Mouse (Mus musculus) lung, embryonic 16.5 days (tissue): ENCODE data around the gene Pla2g12a. TPM values are rescaled to one million over a fixed set of nuclear protein-coding genes. Genes with fewer than 3 reads are reported as not detected.

Source experiments
- ATAC-seq: fragments of 200-750 bp; cut with Nextera tagmentation; 2 replicates; pipeline ENCODE4 v1.8.0; 2017; ENCODE audit warnings: low read depth, mild to moderate bottlenecking, moderate library complexity
- H3K27ac ChIP-seq: fragments of 300-500 bp; sonication (generic); 2 replicates; pipeline ENCODE4 v1.5.1; 2014; ENCODE audit warnings: mild to moderate bottlenecking, control low read depth, low read length
- H3K27me3 ChIP-seq: fragments of 300-500 bp; sonication (generic); 2 replicates; pipeline ENCODE4 v1.6.1; 2014; ENCODE audit warnings: low read depth, low read length, mixed read lengths; ENCODE audit not compliant: control insufficient read depth, insufficient read depth
- H3K36me3 ChIP-seq: fragments of 300-500 bp; sonication (generic); 2 replicates; pipeline ENCODE4 v1.6.1; 2014; ENCODE audit warnings: low read length; ENCODE audit not compliant: control insufficient read depth, insufficient read depth
- H3K4me1 ChIP-seq: fragments of 300-500 bp; sonication (generic); replicated peaks from 2 replicates; pipeline ENCODE4 v1.6.1; 2014; ENCODE audit warnings: low read length, mixed read lengths; ENCODE audit not compliant: control insufficient read depth, insufficient read depth
- H3K4me2 ChIP-seq: fragments of 300-500 bp; sonication (generic); 2 replicates; pipeline ENCODE4 v1.6.1; 2014; ENCODE audit warnings: low read depth, low read length, control low read depth
- H3K4me3 ChIP-seq: fragments of 300-500 bp; sonication (generic); 2 replicates; pipeline ENCODE4 v1.5.1; 2014; ENCODE audit warnings: mild to moderate bottlenecking, low read length, control low read depth
- H3K9ac ChIP-seq: fragments of 300-500 bp; sonication (generic); 2 replicates; pipeline ENCODE4 v1.6.1; 2014; ENCODE audit warnings: low read length, control low read depth
- H3K9me3 ChIP-seq: fragments of 300-500 bp; sonication (generic); 2 replicates; pipeline ENCODE4 v1.6.1; 2016; ENCODE audit warnings: low read length; ENCODE audit not compliant: control insufficient read depth
- WGBS: fragments of 180-500 bp; shearing (Covaris S2); extraction: QIAGEN DNeasy Blood & Tissue Kit; methylation state at CpG from one replicate; pipeline ENCODE4 v1.1.7; 2014; 5-methylcytosine and 5-hydroxymethylcytosine counted together
- polyA plus RNA-seq: library from polyadenylated mRNA; unstranded; fragments of >200 nt; fragmentation: Nextera tagmentation; extraction: Ambion mirVana; gene quantifications from 2 replicates; pipeline ENCODE4 v1.2.1, GENCODE M21; 2015

The Pla2g12a gene
- polyA plus RNA-seq, 1 experiment from 2014 or later = 38.5 TPM

DNA sequence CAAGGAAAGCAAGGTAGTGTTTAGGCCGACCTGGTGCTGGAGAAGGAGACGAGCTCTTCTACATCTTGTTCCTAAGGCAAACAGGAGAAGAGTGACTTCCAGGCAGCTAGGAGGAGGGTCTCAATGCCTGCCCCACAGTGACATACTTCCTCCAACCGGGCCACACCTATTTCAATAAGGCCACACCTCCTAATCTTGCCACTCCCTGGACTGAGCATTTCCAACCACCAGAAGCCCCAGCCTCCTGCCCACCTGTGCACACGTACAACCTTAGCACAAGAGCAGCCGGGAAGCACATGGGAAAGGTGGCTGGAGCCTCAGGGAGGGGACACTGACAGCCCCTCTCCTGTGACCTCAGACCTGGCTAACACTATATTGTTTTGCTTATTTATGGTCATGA is 13.6 kb downstream of the Pla2g12a start:
- H3K27me3 ChIP-seq = no peaks in the 10 kb centered on the region
- H3K36me3 ChIP-seq = no peaks in the 10 kb centered on the region
- WGBS = 70% methylated on average over 5 of the region's 5 CpGs
- H3K27ac ChIP-seq = no peak overlapping the region
- H3K4me3 ChIP-seq = no peak overlapping the region
- no peak for ATAC-seq
- H3K9ac ChIP-seq = no peak overlapping the region
- H3K4me1 ChIP-seq = no peaks in the 10 kb centered on the region
- H3K4me2 ChIP-seq = no peak overlapping the region
- H3K9me3 ChIP-seq = no peaks in the 10 kb centered on the region

DNA sequence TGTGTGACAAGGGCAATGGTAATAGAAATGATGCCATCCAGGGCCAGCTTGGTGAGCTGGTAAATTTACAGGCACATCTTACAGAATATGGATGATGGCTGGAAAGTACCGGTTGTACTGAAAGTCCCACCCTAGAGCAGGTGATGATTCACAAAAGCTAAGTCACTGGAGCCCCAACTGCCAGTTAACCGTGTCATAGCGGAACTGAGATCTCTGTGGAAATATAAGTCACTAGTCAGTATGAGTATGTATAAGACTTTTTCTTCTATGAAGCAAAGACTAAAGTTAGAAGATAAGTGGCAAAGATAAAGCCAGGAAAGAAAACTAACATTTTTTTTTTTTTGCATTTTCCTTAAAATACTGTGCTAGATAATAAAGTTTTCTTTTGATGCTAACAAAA is 14.7 kb downstream of the Pla2g12a start:
- H3K4me1 ChIP-seq = no peaks in the 10 kb centered on the region
- H3K4me2 ChIP-seq = no peak overlapping the region
- H3K27ac ChIP-seq = no peak overlapping the region
- no peak for ATAC-seq
- H3K4me3 ChIP-seq = no peak overlapping the region
- H3K36me3 ChIP-seq = no peaks in the 10 kb centered on the region
- 95% methylated on average over 3 of the region's 3 CpGs for WGBS
- no peaks in the 10 kb centered on the region for H3K27me3 ChIP-seq
- no peaks in the 10 kb centered on the region for H3K9me3 ChIP-seq
- H3K9ac ChIP-seq = no peak overlapping the region

DNA sequence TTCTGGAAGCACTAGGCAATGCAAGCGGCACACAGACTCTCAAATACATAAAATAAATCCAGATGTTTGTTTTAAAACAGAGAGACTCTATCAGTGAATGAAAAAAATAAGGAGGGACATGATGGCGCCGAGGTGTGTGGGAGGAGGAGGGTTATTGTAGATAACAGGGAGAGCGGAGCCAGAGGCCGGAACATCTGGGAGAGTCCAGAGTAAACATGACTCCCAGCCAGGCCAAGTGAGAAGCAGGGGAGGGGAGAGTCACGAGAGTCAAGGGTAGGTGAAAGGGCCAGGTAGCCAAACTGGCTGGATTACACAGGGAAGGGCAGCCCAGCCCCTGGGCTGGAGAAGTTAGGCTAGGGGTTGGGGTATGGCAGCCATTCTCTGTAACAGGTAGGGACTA is 18.2 kb downstream of the Pla2g12a start:
- no peaks in the 10 kb centered on the region for H3K36me3 ChIP-seq
- WGBS = 30% methylated on average over 6 of the region's 6 CpGs
- no peak overlapping the region for H3K9ac ChIP-seq
- H3K4me2 ChIP-seq = no peak overlapping the region
- no peak overlapping the region for H3K4me3 ChIP-seq
- no peak overlapping the region for H3K27ac ChIP-seq
- no peaks in the 10 kb centered on the region for H3K27me3 ChIP-seq
- H3K9me3 ChIP-seq = no peaks in the 10 kb centered on the region
- ATAC-seq = no peak
- no peaks in the 10 kb centered on the region; the same call in 1 of the 2 replicates for H3K4me1 ChIP-seq

DNA sequence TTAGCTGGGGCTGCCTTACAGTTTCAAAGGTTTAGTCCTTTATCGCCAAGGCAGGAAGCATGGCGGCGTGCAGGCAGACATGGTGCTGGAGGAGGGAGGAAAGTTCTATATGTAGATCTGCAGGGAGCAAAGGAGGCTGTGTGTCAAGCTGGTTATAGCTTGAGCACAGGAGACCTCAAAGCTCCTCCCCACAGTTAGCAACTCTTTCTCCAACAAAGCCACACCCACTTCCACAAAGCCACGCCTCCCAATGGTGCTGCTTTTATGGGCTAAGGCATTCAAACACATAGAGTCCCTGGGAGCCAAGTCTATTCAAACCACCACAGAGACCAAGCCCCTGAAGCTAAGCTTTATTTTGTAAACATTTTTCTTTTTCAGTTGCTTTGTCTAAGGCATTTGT is 20.5 kb downstream of the Pla2g12a start:
- Histone ChIP-seq H3K36me3 (no peaks in the 10 kb centered on the region), H3K9ac (no peak overlapping the region), H3K9me3 (no peaks in the 10 kb centered on the region), H3K4me2 (no peak overlapping the region), H3K4me1 (peaks cover 11% of the 10 kb centered on the region), H3K27ac (no peak overlapping the region), H3K27me3 (no peaks in the 10 kb centered on the region), H3K4me3 (no peak overlapping the region)
- WGBS = 66% methylated on average over 4 of the region's 4 CpGs
- ATAC-seq = no peak

DNA sequence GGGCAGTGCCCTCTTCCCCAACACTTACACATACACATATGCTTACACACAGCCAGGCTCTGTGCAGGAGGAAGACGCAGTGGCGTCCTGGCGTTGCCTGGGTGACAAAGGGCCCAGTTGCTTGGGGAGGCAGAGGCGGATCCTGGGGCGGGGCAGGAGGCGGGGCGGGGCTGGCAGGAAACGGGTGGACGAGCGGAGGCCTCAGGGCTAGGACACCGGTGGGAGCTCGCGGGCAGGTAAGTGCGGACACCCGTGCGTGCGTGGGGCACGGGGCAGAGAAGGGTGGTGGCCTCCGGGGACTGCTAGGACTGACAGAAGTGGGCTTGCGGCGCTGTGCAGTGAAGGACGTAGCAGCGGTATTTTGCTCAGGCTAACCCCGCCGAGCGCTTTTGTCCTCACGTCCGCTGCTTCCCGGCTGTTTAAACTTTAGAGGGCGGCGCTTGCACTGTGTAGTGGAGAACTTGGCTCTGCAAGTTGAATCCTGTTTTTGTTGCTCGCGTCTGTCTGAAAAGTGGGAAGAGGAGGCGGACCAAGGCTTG is 22.9 kb downstream of the Pla2g12a start, which contains the start of gene Casp6:
TSS of gene Casp6 (plus strand) at position 155 of the 539 bp plus-strand sequence.
- H3K4me3 ChIP-seq = peak within 1 kb of the TSS; percentile 75
- peak; percentile 98 for ATAC-seq
- H3K36me3 ChIP-seq = no peaks in the 10 kb centered on the region
- peak within 1 kb of the TSS; percentile 84 for H3K4me2 ChIP-seq
- peak within 1 kb of the TSS; percentile 82 for H3K27ac ChIP-seq
- no peaks in the 10 kb centered on the region for H3K27me3 ChIP-seq
- peaks cover 11% of the 10 kb centered on the region for H3K4me1 ChIP-seq
- 0% methylated on average over 34 of the region's 34 CpGs for whole genome bisulfite sequencing
- H3K9me3 ChIP-seq = no peaks in the 10 kb centered on the region
- H3K9ac ChIP-seq = peak within 1 kb of the TSS; percentile 81

DNA sequence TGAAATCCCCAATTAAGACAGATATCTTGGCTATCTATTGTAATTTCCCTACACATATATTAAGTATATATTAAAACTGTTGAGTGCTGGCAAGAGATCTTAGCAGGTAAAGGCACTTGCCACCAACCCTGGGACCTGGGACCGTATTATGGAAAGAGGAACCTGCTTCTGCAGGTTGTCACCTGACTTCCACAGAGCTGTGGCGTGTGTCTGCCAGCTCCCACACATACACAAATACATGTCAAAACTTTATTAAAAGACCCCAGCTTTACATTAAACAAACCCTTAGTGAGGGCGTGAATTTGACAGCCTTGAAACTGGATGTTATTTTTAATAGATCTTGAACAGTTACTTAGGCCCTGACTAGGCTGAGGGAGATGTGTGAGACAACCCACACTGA is 25.0 kb downstream of the Pla2g12a start:
- H3K4me3 ChIP-seq = no peak overlapping the region
- no peaks in the 10 kb centered on the region for H3K9me3 ChIP-seq
- no peak overlapping the region for H3K27ac ChIP-seq
- H3K4me1 ChIP-seq = peaks cover 11% of the 10 kb centered on the region
- no peaks in the 10 kb centered on the region for H3K27me3 ChIP-seq
- no peak overlapping the region for H3K9ac ChIP-seq
- ATAC-seq = no peak
- WGBS = 91% methylated on average over 3 of the region's 3 CpGs
- H3K36me3 ChIP-seq = no peaks in the 10 kb centered on the region; the same call in 1 of the 2 replicates
- no peak overlapping the region for H3K4me2 ChIP-seq

DNA sequence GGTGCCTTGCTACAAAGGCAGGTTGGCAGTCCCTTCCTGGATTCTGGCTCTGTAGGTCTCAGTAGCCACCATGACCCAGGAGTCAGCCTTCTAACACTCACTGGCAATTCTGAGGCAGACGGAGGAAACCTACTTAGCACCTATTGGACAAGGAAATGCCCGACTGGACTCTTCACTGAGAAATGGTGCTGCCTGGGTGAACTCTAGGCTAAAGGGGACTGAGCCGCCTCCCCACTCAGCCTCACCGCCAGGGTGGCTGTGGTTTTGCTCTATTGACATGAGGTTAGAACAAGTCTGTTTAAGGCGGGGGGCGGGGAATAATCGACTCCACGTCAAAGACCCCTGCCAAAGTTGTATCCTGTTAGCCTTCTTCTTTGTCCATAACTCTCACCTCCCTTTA is 25.5 kb downstream of the Pla2g12a start:
- no peak for ATAC-seq
- H3K4me1 ChIP-seq = peaks cover 11% of the 10 kb centered on the region
- H3K27me3 ChIP-seq = no peaks in the 10 kb centered on the region
- H3K36me3 ChIP-seq = peaks cover 5% of the 10 kb centered on the region; the same call in 1 of the 2 replicates
- H3K4me2 ChIP-seq = no peak overlapping the region
- H3K9ac ChIP-seq = no peak overlapping the region
- H3K27ac ChIP-seq = no peak overlapping the region
- no peak overlapping the region for H3K4me3 ChIP-seq
- 79% methylated on average over 8 of the region's 8 CpGs for WGBS
- no peaks in the 10 kb centered on the region for H3K9me3 ChIP-seq

DNA sequence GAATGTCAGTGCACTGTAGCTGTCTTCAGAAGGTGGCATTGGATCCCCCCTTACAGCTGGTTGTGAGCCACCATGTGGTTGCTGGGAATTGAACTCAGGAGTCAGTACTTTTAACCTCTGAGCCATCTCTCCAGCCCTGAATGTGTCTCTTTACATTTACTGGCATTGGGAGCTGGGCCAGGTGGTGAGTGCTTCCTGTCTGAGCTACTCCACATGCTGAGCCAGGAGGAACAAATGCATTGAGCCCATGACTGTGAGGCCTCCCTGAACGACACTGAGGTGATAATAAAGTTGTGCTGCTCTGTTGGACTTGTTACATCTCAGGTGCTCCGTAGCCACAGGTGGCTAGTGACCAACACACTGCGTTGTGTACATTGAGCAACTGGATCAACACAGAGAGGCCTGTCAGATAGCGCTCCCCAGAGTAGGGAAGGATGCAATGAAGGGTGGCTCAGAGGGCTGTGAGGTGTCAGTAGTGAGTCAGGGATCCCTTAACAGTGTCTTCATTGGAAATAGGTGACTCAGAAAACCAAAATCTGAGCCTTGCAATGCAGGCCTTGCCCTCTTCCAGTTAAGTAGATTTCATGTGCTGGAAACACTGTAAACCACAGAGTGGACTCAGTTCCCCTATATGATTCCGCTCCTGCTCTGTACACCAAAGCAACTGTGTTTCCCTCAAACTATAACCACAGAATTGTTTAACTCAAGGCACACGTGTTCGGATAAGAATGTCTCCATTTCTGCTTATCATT is 26.2 kb downstream of the Pla2g12a start:
- no peak for ATAC-seq
- Histone ChIP-seq H3K9ac (no peak overlapping the region), H3K4me3 (no peak overlapping the region), H3K4me2 (no peak overlapping the region), H3K27me3 (no peaks in the 10 kb centered on the region), H3K36me3 (peaks cover 8% of the 10 kb centered on the region; the same call in 1 of the 2 replicates), H3K9me3 (no peaks in the 10 kb centered on the region), H3K4me1 (peaks cover 11% of the 10 kb centered on the region), H3K27ac (no peak overlapping the region)
- 73% methylated on average over 7 of the region's 7 CpGs for WGBS

DNA sequence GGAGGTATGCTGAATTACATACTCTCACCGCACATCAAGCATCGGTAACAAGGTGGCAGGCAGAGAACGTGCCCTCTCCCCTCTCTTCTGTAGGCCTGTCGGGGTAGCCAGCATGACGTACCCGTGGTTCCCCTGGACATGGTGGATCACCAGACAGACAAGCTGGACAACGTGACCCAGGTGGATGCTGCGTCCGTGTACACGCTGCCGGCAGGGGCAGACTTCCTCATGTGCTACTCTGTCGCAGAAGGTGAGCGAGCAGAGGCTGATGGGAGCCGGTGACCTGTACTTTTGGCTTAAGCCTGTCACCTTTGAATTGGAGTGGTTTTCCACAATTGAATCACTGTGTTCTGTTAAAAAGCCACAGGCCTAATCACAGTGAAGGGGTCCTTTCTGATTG is 33.6 kb downstream of the Pla2g12a start:
- no peak overlapping the region for H3K4me3 ChIP-seq
- WGBS = 90% methylated on average over 14 of the region's 14 CpGs
- no peaks in the 10 kb centered on the region for H3K4me1 ChIP-seq
- H3K27me3 ChIP-seq = no peaks in the 10 kb centered on the region
- H3K4me2 ChIP-seq = no peak overlapping the region
- no peak overlapping the region for H3K9ac ChIP-seq
- no peak for ATAC-seq
- no peak overlapping the region for H3K27ac ChIP-seq
- no peaks in the 10 kb centered on the region for H3K9me3 ChIP-seq
- H3K36me3 ChIP-seq = peaks cover 27% of the 10 kb centered on the region
